Mouse (Mus musculus): ENCODE measurements around the gene Ngrn.

Gene Ngrn

GRCm38 (mm10) chr7:80264606-80265005, 3.6 kb downstream of the Ngrn start:
- no peak for DNase-seq

- no peak for DNase-seq
Measured at GRCm38 (mm10) chr7:80267764-80268163, 6.7 kb downstream of the Ngrn start.

- peak; percentile 98 for DNase-seq
Measured at GRCm38 (mm10) chr7:80268897-80269750, 8.1 kb downstream of the Ngrn start, which contains the start of gene Vps33b. Gene Vps33b, plus strand, starts transcription at chr7:80269649.

GRCm38 (mm10) chr7:80269751-80270255, 8.8 kb downstream of the Ngrn start:
- peak; percentile 45 for DNase-seq

- DNase-seq, result no peak
Measured at GRCm38 (mm10) chr7:80273456-80273855, 12.4 kb downstream of the Ngrn start.

- no peak for DNase-seq
Measured at GRCm38 (mm10) chr7:80276374-80276773, 15.4 kb downstream of the Ngrn start.

GRCm38 (mm10) chr7:80280032-80280431, 19.0 kb downstream of the Ngrn start:
- no peak for DNase-seq

GRCm38 (mm10) chr7:80280998-80281397, 20.0 kb downstream of the Ngrn start:
- DNase-seq, result no peak

GRCm38 (mm10) chr7:80281646-80282045, 20.6 kb downstream of the Ngrn start:
- no peak for DNase-seq

GRCm38 (mm10) chr7:80283226-80283918, 22.4 kb downstream of the Ngrn start:
- DNase-seq, result no peak

- no peak for DNase-seq
Measured at GRCm38 (mm10) chr7:80284391-80284790, 23.4 kb downstream of the Ngrn start.

- DNase-seq, result no peak
Measured at GRCm38 (mm10) chr7:80285725-80286124, 24.7 kb downstream of the Ngrn start.

- no peak for DNase-seq
Measured at GRCm38 (mm10) chr7:80287736-80288135, 26.7 kb downstream of the Ngrn start.

- peak; percentile 99 for DNase-seq
Measured at GRCm38 (mm10) chr7:80294062-80294763, 33.2 kb downstream of the Ngrn start, which contains the start of gene Prc1. Gene Prc1, plus strand, starts transcription at chr7:80294450.

GRCm38 (mm10) chr7:80294764-80295648, 34.0 kb downstream of the Ngrn start:
- DNase-seq, result peak; percentile 8

- no peak for DNase-seq
Measured at GRCm38 (mm10) chr7:80296462-80296861, 35.4 kb downstream of the Ngrn start.

- no peak for DNase-seq
Measured at GRCm38 (mm10) chr7:80297041-80297440, 36.0 kb downstream of the Ngrn start.

- no peak for DNase-seq
Measured at GRCm38 (mm10) chr7:80298754-80299153, 37.7 kb downstream of the Ngrn start.

- DNase-seq, result no peak
Measured at GRCm38 (mm10) chr7:80299568-80299967, 38.6 kb downstream of the Ngrn start.

GRCm38 (mm10) chr7:80301522-80301921, 40.5 kb downstream of the Ngrn start:
- no peak for DNase-seq

- no peak for DNase-seq
Measured at GRCm38 (mm10) chr7:80307766-80308165, 46.8 kb downstream of the Ngrn start.

- DNase-seq, result no peak
Measured at GRCm38 (mm10) chr7:80310771-80311170, 49.8 kb downstream of the Ngrn start.

All from kidney, postnatal 14 days (tissue).